Mouse (Mus musculus): ENCODE data around the gene Babam2.

Babam2 gene

DNA sequence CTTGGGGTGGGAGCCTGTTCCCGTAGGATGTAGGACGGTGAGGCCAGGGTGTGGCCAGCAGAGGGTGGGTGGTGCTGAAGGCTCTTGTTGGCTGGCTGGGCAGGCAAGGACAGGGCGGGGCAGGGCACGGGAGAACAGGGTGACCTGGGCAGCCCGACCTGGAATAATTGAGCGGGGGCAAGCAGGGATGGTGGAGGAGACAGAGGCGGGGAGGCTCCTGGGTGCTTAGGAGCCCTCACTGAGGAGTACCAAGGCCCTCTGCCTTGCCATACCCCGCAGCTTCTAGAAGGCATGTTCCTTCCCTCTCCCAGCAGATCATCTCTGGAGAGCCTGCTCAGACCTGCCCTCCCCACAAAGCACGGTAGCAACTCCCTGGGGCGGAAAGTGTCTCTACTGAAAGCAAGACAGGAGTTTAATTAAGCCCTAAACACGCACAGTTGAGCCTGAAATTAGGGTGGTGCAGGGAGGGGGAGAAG is 423.5 kb downstream of the Babam2 start:
- DNase-seq (ENCODE audit: low read depth, low spot score), result no peak

DNA sequence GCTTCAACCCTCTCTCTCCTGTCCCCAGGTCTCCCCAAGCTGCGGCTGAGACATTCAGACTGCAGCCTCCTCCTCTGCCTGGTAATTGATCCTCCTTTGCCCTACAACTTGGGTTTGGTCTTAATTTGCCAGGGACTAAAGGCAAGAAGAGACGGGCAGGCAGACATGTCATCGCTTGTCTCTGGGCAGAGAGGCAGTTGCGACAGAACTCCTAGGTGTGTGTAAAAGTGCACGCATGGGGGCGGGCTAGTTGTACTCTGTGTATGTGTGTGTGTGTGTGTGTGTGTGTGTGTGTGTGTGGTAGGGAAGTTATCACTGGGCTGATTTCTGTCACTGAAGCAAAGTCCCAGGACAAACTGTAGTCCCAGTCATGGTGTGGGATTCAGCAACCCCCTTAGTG is 424.5 kb downstream of the Babam2 start:
- no peak for DNase-seq (ENCODE audit: low read depth, low spot score)

DNA sequence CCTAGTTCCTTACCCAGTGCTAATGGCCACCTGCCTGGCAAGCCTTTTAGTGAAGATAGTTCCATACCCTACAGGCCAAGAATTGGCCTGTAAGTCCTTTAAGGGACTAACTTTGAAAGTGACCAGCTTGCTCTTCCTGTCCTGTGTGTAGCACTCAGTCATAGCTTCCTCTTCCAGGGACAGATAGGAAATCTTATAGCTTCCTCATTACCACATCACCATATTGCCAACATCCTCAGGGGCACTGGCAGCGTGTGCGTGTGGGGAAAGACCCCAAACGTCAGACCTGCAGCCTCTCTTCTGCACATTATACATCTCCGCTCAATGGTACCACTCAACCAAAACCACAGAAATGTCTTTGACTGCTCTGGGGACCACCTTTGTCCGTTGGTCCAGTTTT is 424.9 kb downstream of the Babam2 start:
- DNase-seq (ENCODE audit: low read depth, low spot score), result no peak

DNA sequence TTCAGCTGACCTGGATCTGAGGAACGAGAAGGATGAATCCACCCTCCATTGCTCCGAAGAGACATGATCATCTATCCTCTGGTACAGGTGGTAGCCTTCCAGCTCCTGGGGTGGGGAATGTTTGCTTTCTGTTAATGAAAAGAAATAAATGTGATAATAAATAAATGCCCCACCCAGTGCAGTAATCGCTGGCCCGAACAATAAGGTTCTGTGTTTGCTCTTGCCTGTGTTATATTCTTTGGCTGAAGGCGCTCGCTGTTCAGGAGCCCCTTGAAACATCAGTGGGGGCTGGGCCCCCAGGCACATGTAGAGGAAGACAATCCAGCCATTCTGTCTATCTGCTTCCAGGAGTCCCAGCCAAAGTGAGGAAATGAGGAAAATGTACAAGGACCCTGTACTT is 427.5 kb downstream of the Babam2 start:
- DNase-seq (ENCODE audit: low read depth, low spot score), result no peak

DNA sequence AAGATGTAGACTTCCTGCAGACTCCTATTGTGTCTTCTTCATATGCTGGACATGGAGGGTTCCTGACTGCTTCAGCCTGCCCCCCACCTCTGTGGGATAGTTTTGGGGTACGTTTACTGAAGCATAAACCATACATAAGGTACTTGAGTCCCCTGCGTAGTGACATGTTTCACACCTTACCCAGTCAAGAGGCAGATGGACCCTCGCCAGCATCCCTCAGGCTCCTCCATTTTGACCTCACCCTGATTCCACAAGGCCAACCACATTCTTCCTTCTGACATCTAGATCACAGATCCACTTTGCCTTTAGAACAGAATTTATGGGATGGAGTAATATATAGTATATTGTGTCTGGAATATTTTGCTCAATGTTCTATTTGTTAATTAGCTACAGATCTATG is 429.7 kb downstream of the Babam2 start:
- no peak for DNase-seq (ENCODE audit: low read depth, low spot score)

DNA sequence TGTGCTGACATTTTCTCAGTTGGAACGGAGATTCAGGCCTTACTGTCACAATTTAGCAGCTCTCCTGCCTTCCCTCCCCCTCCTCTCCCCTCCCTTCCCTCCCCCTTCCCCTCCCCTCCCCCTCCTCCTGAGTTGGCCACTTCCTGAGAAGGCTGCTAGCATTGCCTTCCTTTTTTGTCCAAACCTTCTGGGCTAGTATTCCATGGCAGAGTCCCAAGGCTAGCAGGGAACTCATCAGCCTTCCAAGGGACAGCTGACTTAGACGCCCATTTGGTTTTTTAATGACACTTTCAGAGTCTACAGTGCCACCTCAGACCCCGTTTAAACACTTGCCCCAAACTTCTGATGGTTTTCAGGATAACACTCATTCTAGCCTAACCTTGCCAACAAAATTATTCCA is 430.4 kb downstream of the Babam2 start:
- no peak for DNase-seq (ENCODE audit: low read depth, low spot score)

DNA sequence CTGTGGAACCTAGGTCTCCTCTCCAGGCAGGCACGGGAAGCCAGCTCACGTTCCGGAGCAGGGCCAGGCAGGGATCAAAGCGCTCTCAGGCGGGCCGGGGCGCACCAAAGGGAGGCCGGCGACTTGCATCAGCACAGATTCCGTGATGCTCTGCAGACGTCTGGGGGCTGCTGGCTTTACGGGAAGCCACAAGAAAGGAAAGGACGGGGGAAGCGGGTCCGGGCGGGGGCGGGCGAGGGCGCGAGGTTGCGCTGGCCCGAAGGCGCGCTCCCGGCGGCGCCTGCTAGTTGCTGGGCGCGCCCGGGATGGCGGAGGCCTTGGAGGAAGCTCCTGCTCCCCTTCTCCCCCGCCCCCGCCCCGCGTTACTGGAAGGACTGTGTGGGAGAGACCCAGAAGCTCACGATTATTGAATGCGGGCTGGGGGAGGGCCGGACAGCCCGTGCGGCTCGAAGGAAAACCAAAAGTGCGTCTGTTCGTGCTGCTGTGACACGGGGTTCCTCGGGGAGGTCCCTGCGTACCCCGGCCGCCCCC is 435.6 kb downstream of the Babam2 start:
- no peak for DNase-seq (ENCODE audit: low read depth, low spot score)

DNA sequence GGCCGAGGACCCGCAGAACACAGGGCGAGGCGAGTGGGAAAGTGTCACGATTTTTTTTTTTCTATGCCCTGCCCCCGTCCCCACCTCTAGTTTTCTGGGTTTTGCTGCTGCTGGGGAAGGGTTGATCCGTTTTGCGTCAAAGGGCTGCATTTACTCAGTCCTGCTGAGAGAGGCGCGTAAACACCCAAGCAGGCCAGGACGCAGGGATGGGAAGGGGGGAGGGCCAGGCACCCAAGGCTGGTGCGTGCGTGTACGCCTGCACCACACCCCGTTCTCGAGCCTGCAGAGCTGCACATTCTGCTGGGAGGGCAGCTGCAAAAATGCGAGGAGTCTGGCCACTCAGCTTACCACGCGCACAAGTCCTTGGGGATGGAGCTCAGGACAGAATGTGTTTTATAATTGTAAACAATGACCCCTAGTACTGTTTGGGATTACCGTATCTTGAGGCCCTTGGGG is 436.1 kb downstream of the Babam2 start:
- no peak for DNase-seq (ENCODE audit: low read depth, low spot score)

DNA sequence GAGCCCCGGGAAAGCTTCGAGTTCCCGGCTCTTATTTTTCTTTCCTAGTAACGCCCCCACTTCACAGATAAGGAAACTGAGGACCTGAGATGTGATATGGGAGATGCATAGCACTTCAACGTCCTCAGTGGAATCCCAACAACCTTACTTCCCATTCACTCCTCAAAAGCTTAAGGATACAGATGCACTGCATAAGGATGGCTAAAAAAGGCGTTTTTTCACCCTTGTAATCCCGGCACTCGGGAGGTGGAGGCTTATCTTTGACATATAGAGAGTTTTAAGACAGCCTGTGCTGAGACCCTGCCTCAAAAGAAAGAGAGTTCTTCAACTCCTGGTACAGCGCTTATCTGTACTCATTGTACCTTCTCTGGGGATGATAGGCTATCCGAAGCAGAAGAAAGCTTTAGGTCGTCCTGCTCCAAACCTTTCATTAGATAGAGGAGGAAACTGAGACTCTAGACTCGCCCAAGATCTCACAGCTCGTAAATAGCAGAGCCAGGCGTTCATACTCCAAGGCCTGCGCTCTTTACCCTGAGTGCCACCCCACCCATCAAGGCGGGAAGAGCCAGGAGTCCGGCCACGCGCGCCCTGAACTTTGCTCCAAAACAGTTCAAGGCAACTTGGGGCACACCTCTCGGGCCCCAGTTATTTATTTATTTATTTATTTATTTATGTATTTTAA is 436.7 kb downstream of the Babam2 start:
- DNase-seq (ENCODE audit: low read depth, low spot score), result no peak
